Comparison of ENCODE assay signal across 8 mouse cellular contexts in the genomic region with DNA sequence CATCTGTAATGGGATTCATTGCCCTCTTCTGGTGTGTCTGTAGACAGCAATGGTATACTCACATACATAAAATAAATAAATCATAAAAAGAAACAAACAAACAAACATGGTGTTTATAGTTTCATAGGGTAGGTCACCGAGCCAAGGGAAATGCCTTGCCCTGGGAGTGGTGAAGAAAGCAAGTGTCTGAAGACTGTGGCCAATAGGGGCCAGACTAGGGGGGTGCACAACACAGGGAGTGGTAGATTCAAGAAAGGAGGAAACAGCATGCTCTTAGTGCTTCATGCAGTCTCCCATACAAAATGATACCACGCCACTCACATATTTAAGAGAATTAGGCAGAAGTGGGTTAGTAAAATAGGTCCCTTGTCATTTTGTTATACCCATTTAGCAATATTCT. TPM values are rescaled to one million over a fixed set of nuclear protein-coding genes. Genes with fewer than 3 reads are reported as not detected.
A peak's percentile ranks its signal among the peaks of the same experiment; 100 is the strongest.
DNase-seq lines count a peak whose midpoint lies in the region; ATAC-seq lines count a peak whose summit lies in the region.

No protein-coding gene starts in this region.

- WGBS in kidney, embryonic 14.5 days: 96% methylated on average over 2 of the region's 2 CpGs
- 91% methylated on average over 2 of the region's 2 CpGs for WGBS in hindbrain, embryonic 11.5 days
- WGBS in midbrain, embryonic 12.5 days: 97% methylated on average over 2 of the region's 2 CpGs

- H3K4me1 ChIP-seq in kidney, embryonic 14.5 days (ENCODE audit: control insufficient read depth, insufficient read depth, low read length): peaks cover 9% of the 10 kb centered on the region; the same call in 1 of the 2 replicates
- H3K4me1 ChIP-seq in hindbrain, embryonic 11.5 days (replicated peaks; ENCODE audit: control insufficient read depth, insufficient read depth, low read length): no peaks in the 10 kb centered on the region
- H3K4me1 ChIP-seq in midbrain, embryonic 12.5 days: peaks cover 16% of the 10 kb centered on the region

- peak overlapping the region; percentile 54 for H3K4me2 ChIP-seq in kidney, embryonic 14.5 days (replicated peaks; ENCODE audit: low read depth, low read length)
- peak overlapping the region; percentile 37 for H3K4me2 ChIP-seq in hindbrain, embryonic 11.5 days (replicated peaks; ENCODE audit: low read depth, low read length)
- H3K4me2 ChIP-seq in midbrain, embryonic 12.5 days (replicated peaks): peak overlapping the region; percentile 82

- no peak for ATAC-seq in kidney, embryonic 14.5 days (ENCODE audit: low FRiP score, low TSS enrichment)
- ATAC-seq in hindbrain, embryonic 11.5 days (ENCODE audit: low FRiP score): no peak
- no peak for ATAC-seq in midbrain, embryonic 12.5 days (ENCODE audit: low FRiP score, low read depth)

- no peak for DNase-seq in kidney, adult 11 months
- DNase-seq in Muller cell, postnatal 12 days (ENCODE audit: inconsistent ontology term): peak; percentile 30
- no peak for DNase-seq in hindbrain, embryonic 11.5 days (ENCODE audit: low spot score)
- DNase-seq in frontal cortex, postnatal 36 days (ENCODE audit: low spot score in 2 of 2): no peak
- DNase-seq in ovary, adult 18-20 months (ENCODE audit: low spot score): no peak
- no peak for DNase-seq in T-cell, adult 2 months (ENCODE audit: low spot score)

- peaks cover 3% of the 10 kb centered on the region; the same call in 1 of the 2 replicates for H3K36me3 ChIP-seq in kidney, embryonic 14.5 days (ENCODE audit: control insufficient read depth, insufficient read depth, low read length)
- H3K36me3 ChIP-seq in hindbrain, embryonic 11.5 days (ENCODE audit: control insufficient read depth, insufficient read depth, low read length): no peaks in the 10 kb centered on the region
- peaks cover 4% of the 10 kb centered on the region for H3K36me3 ChIP-seq in midbrain, embryonic 12.5 days

- no peak overlapping the region for H3K9ac ChIP-seq in kidney, embryonic 14.5 days (ENCODE audit: low read depth, low read length)
- no peak overlapping the region; the same call in 1 of the 2 replicates for H3K9ac ChIP-seq in hindbrain, embryonic 11.5 days (ENCODE audit: low read depth, low read length)
- no peak overlapping the region for H3K9ac ChIP-seq in midbrain, embryonic 12.5 days (replicated peaks)

- H3K27ac ChIP-seq in kidney, embryonic 14.5 days (ENCODE audit: low read depth, low read length): no peak overlapping the region
- H3K27ac ChIP-seq in hindbrain, embryonic 11.5 days (ENCODE audit: low read depth, low read length): no peak overlapping the region
- H3K27ac ChIP-seq in midbrain, embryonic 12.5 days (replicated peaks): no peak overlapping the region

- peaks cover 3% of the 10 kb centered on the region; the same call in 1 of the 2 replicates for H3K27me3 ChIP-seq in kidney, embryonic 14.5 days (ENCODE audit: control insufficient read depth, insufficient read depth, low read length)
- H3K27me3 ChIP-seq in hindbrain, embryonic 11.5 days (ENCODE audit: control insufficient read depth, insufficient read depth, low read length): no peaks in the 10 kb centered on the region
- peaks cover 14% of the 10 kb centered on the region for H3K27me3 ChIP-seq in midbrain, embryonic 12.5 days

- H3K9me3 ChIP-seq in kidney, embryonic 14.5 days (ENCODE audit: control insufficient read depth, low read length): no peaks in the 10 kb centered on the region
- no peaks in the 10 kb centered on the region for H3K9me3 ChIP-seq in hindbrain, embryonic 11.5 days (ENCODE audit: control insufficient read depth, low read length)
- no peaks in the 10 kb centered on the region for H3K9me3 ChIP-seq in midbrain, embryonic 12.5 days

- peak overlapping the region; percentile 73 for H3K4me3 ChIP-seq in kidney, embryonic 14.5 days (ENCODE audit: low read length)
- peak overlapping the region; percentile 76 for H3K4me3 ChIP-seq in hindbrain, embryonic 11.5 days (ENCODE audit: low read depth, low read length)
- H3K4me3 ChIP-seq in midbrain, embryonic 12.5 days: peak overlapping the region; percentile 93

RNA-seq across cellular contexts. Expression of a gene that starts 0.6 kb away (rescaled TPM):
- polyA plus RNA-seq in kidney, embryonic 14.5 days (2014; fragmentation: Nextera tagmentation; extraction: Ambion mirVana): 73.1 and 85.4 TPM in 2 replicates
- polyA plus RNA-seq in hindbrain, embryonic 11.5 days (2014; fragmentation: Nextera tagmentation; extraction: Ambion mirVana): 89.2 TPM in 2 replicates
- polyA plus RNA-seq in midbrain, embryonic 12.5 days (2016; fragmentation: Nextera tagmentation; extraction: Ambion mirVana): 98.9 and 103 TPM in 2 replicates

RNA-seq across cellular contexts. Expression of a gene that starts 11.8 kb away (rescaled TPM):
- polyA plus RNA-seq in kidney, embryonic 14.5 days (2014; fragmentation: Nextera tagmentation; extraction: Ambion mirVana): not detected in 2 replicates
- not detected in 2 replicates for polyA plus RNA-seq in hindbrain, embryonic 11.5 days (2014; fragmentation: Nextera tagmentation; extraction: Ambion mirVana)
- polyA plus RNA-seq in midbrain, embryonic 12.5 days (2016; fragmentation: Nextera tagmentation; extraction: Ambion mirVana): not detected in 2 replicates
